Mouse (Mus musculus) E14TG2a.4 (cell line): ENCODE results near the gene Diaph3.

Source experiments
- CTCF ChIP-seq: conservative IDR thresholded peaks from 2 replicates; pipeline ENCODE4 v1.5.1; 2014; ENCODE audit warnings: low read length
- NANOG ChIP-seq: IDR thresholded peaks from 2 replicates; pipeline ENCODE4 v1.6.1; 2014; ENCODE audit warnings: borderline replicate concordance, low read length, mixed read lengths
- POU5F1 ChIP-seq: IDR thresholded peaks from 2 replicates; pipeline ENCODE4 v1.6.1; 2014; ENCODE audit warnings: low read length, borderline replicate concordance

DNA sequence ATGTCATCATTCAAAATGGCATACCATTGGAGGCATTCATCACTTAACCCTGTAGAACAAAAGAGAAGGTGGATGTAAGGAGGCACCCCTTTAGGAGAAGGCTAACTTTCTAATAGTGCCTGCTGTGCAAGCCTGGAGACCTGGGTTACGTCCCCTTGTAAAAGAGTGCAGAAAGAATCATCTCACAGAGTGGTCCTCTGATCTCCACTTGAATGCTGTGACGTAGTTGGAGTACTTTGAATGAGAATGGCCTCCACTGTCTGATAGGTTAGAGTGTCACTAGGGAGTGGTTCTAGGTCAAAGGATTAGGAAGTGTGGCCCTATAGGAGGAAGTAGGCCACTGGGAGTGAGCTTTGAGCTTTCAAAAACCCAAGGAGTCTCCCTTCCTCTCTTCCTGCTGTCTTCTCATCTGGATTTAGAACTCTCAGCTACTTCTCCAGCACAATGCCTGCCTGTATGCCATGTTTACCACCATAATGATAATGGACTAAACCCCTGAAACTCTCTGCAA is 66.0 kb downstream of the Diaph3 start:
- TF ChIP-seq CTCF, result no peak
- TF ChIP-seq POU5F1, result no peak
- peak; percentile 53; the same call in 1 of the 2 replicates for TF ChIP-seq NANOG
